Mouse (Mus musculus) kidney, adult 2 months (tissue): ENCODE measurements around the gene Nav2. TPM values are rescaled to one million over a fixed set of nuclear protein-coding genes. Genes with fewer than 3 reads are reported as not detected.

Experiments used
- DNase-seq: peaks from one replicate; pipeline ENCODE4 v3.0.0; 2021
- H3K27ac ChIP-seq: fragments of 200-500 bp; 2 replicates; pipeline ENCODE4 v1.5.1; 2012; ENCODE audit warnings: low read depth, low read length, control low read depth, inconsistent platforms; ENCODE audit not compliant: insufficient read depth
- H3K27me3 ChIP-seq: fragments of 200-500 bp; replicated peaks from 2 replicates; pipeline ENCODE4 v1.6.1; 2012; ENCODE audit warnings: mild to moderate bottlenecking, moderate library complexity, low read length, inconsistent platforms; ENCODE audit not compliant: control insufficient read depth, insufficient read depth
- H3K36me3 ChIP-seq: fragments of 200-500 bp; 2 replicates; pipeline ENCODE4 v1.6.1; 2012; ENCODE audit warnings: mild to moderate bottlenecking, moderate library complexity, low read length, inconsistent platforms; ENCODE audit not compliant: control insufficient read depth, insufficient read depth
- H3K4me1 ChIP-seq: fragments of 200-500 bp; 2 replicates; pipeline ENCODE4 v1.6.1; 2011; ENCODE audit warnings: low read length; ENCODE audit not compliant: control insufficient read depth, insufficient read depth
- H3K4me3 ChIP-seq: fragments of 200-500 bp; 2 replicates; pipeline ENCODE4 v1.5.1; 2011; ENCODE audit warnings: mild to moderate bottlenecking, low read depth, low read length, control low read depth; ENCODE audit not compliant: insufficient read depth
- CTCF ChIP-seq: fragments of 200-500 bp; conservative IDR thresholded peaks from 2 replicates; pipeline ENCODE4 v1.5.1; 2011; ENCODE audit warnings: low read depth, mild to moderate bottlenecking, control low read depth, low read length, moderate library complexity, mixed read lengths; ENCODE audit not compliant: insufficient read depth, insufficient read length
- POLR2A ChIP-seq: fragments of 200-500 bp; IDR thresholded peaks from one replicate; pipeline ENCODE4 v1.6.1; 2011; ENCODE audit warnings: low read depth, low read length, control low read depth
- WGBS: fragments of 180-500 bp; shearing (Covaris S2); methylation state at CpG from one replicate; pipeline ENCODE4 v1.1.7; 2018; 5-methylcytosine and 5-hydroxymethylcytosine counted together
- polyA plus RNA-seq: library from polyadenylated mRNA; depleted of rRNA; stranded (reverse); fragments of >200 nt; gene quantifications from 2 replicates; pipeline ENCODE4 v1.2.3, GENCODE M21; 2012

Nav2 gene
- polyA plus RNA-seq, 1 experiment, result 18.3 TPM

- no peaks in the 10 kb centered on the region for H3K36me3 ChIP-seq
- H3K27me3 ChIP-seq, result no peaks in the 10 kb centered on the region
- H3K27ac ChIP-seq, result no peak overlapping the region
- H3K4me1 ChIP-seq, result no peaks in the 10 kb centered on the region
- no peak overlapping the region for H3K4me3 ChIP-seq
- WGBS, result 95% methylated on average over 1 of the region's 1 CpGs
- no peak for TF ChIP-seq CTCF
- no peak for TF ChIP-seq POLR2A
- DNase-seq, result no peak
These were observed 192.8 kb downstream of the Nav2 start for GRCm38 (mm10) chr7:49101291-49101690.

- DNase-seq, result no peak
- TF ChIP-seq POLR2A (no peak), CTCF (no peak)
- Histone ChIP-seq H3K27me3 (no peaks in the 10 kb centered on the region), H3K4me3 (no peak overlapping the region), H3K4me1 (no peaks in the 10 kb centered on the region), H3K36me3 (no peaks in the 10 kb centered on the region), H3K27ac (no peak overlapping the region)
- 80% methylated on average over 3 of the region's 3 CpGs for WGBS
These were observed 193.7 kb downstream of the Nav2 start for GRCm38 (mm10) chr7:49102223-49102622.

- no peak overlapping the region for H3K4me3 ChIP-seq
- no peak overlapping the region for H3K27ac ChIP-seq
- TF ChIP-seq POLR2A, result no peak
- no peak for TF ChIP-seq CTCF
- H3K36me3 ChIP-seq, result no peaks in the 10 kb centered on the region
- WGBS, result 80% methylated on average over 8 of the region's 8 CpGs
- H3K27me3 ChIP-seq, result no peaks in the 10 kb centered on the region
- no peak for DNase-seq
- no peaks in the 10 kb centered on the region for H3K4me1 ChIP-seq
These were observed 195.9 kb downstream of the Nav2 start for GRCm38 (mm10) chr7:49104376-49104775.

GRCm38 (mm10) chr7:49104793-49105192, 196.3 kb downstream of the Nav2 start:
- Histone ChIP-seq H3K4me3 (no peak overlapping the region), H3K36me3 (no peaks in the 10 kb centered on the region), H3K4me1 (no peaks in the 10 kb centered on the region), H3K27ac (no peak overlapping the region), H3K27me3 (no peaks in the 10 kb centered on the region)
- no peak for TF ChIP-seq POLR2A
- no peak for TF ChIP-seq CTCF
- WGBS, result 100% methylated on average over 1 of the region's 1 CpGs
- no peak for DNase-seq

GRCm38 (mm10) chr7:49105501-49105900, 197.0 kb downstream of the Nav2 start:
- TF ChIP-seq POLR2A (no peak), CTCF (no peak)
- DNase-seq, result no peak
- H3K4me3 ChIP-seq, result no peak overlapping the region
- H3K27ac ChIP-seq, result no peak overlapping the region
- H3K36me3 ChIP-seq, result no peaks in the 10 kb centered on the region
- no peaks in the 10 kb centered on the region for H3K4me1 ChIP-seq
- H3K27me3 ChIP-seq, result no peaks in the 10 kb centered on the region
- 88% methylated on average over 2 of the region's 2 CpGs for WGBS

GRCm38 (mm10) chr7:49108076-49108475, 199.6 kb downstream of the Nav2 start:
- H3K27ac ChIP-seq, result no peak overlapping the region
- H3K36me3 ChIP-seq, result no peaks in the 10 kb centered on the region
- 86% methylated on average over 5 of the region's 5 CpGs for WGBS
- no peaks in the 10 kb centered on the region for H3K4me1 ChIP-seq
- no peaks in the 10 kb centered on the region for H3K27me3 ChIP-seq
- TF ChIP-seq POLR2A (no peak), CTCF (no peak)
- H3K4me3 ChIP-seq, result no peak overlapping the region
- DNase-seq, result no peak

- TF ChIP-seq CTCF (no peak), POLR2A (no peak)
- Histone ChIP-seq H3K4me3 (no peak overlapping the region), H3K27me3 (no peaks in the 10 kb centered on the region), H3K36me3 (no peaks in the 10 kb centered on the region), H3K27ac (no peak overlapping the region), H3K4me1 (no peaks in the 10 kb centered on the region)
- no peak for DNase-seq
- 69% methylated on average over 8 of the region's 8 CpGs for WGBS
These were observed 210.5 kb downstream of the Nav2 start for GRCm38 (mm10) chr7:49119016-49119415.

GRCm38 (mm10) chr7:49119794-49120487, 211.4 kb downstream of the Nav2 start:
- H3K36me3 ChIP-seq, result no peaks in the 10 kb centered on the region
- TF ChIP-seq CTCF, result no peak
- no peak for TF ChIP-seq POLR2A
- H3K4me3 ChIP-seq, result no peak overlapping the region
- H3K4me1 ChIP-seq, result no peaks in the 10 kb centered on the region
- H3K27ac ChIP-seq, result no peak overlapping the region
- DNase-seq, result no peak
- no peaks in the 10 kb centered on the region for H3K27me3 ChIP-seq
- 32% methylated on average over 20 of the region's 20 CpGs for WGBS
